Comparison of ENCODE assay signal across 8 mouse cellular contexts in the genomic region with DNA sequence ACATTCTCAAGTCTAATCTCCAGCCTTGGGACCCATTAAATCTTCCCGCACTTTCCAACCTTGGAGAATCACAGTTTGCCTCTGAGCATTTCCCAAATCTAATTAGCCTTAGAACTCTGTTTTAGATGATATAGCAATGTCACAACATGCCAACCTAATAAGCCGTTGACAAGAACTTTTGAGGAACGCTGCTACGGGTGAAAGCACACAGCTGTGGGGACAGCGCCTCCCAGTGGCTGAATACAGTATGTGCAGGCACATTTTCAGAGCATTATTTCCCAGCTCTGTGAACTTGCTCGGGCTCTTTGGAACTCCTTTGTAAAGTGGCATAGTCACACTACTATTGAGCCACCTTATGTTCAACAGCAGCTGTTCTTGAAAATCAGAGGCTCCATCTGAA.
DNase-seq lines count a peak whose midpoint lies in the region; ATAC-seq and TF ChIP-seq lines count a peak whose summit lies in the region.

No protein-coding gene starts in this region.

- ATAC-seq in kidney, embryonic 16.5 days (ENCODE audit: low FRiP score, low TSS enrichment): no peak
- no peak for ATAC-seq in limb, embryonic 11.5 days (ENCODE audit: insufficient number of reproducible peaks, low FRiP score, low TSS enrichment, low read depth)
- no peak for ATAC-seq in stomach, postnatal 0 days (ENCODE audit: low FRiP score, low TSS enrichment)

- no peaks in the 10 kb centered on the region for H3K4me1 ChIP-seq in kidney, adult 2 months (ENCODE audit: control insufficient read depth, insufficient read depth, low read length)
- H3K4me1 ChIP-seq in kidney, embryonic 16.5 days (ENCODE audit: insufficient read depth, low read length): no peaks in the 10 kb centered on the region
- peaks cover 1% of the 10 kb centered on the region; the same call in 1 of the 2 replicates for H3K4me1 ChIP-seq in limb, embryonic 11.5 days (ENCODE audit: control insufficient read depth, insufficient read depth, low read length)
- H3K4me1 ChIP-seq in stomach, postnatal 0 days (replicated peaks; ENCODE audit: control insufficient read depth, insufficient read depth): no peaks in the 10 kb centered on the region

- TF ChIP-seq EP300 in stomach, postnatal 0 days (optimal IDR thresholded peaks at IDR 0.05): no peak

- no peak overlapping the region for H3K9ac ChIP-seq in kidney, embryonic 16.5 days (replicated peaks; ENCODE audit: low read length)
- H3K9ac ChIP-seq in limb, embryonic 11.5 days (ENCODE audit: low read length): no peak overlapping the region
- H3K9ac ChIP-seq in stomach, postnatal 0 days (ENCODE audit: low read length): no peak overlapping the region

- H3K79me3 ChIP-seq in C2C12 (ENCODE audit: low read depth): no peaks in the 10 kb centered on the region

- H3K27me3 ChIP-seq in kidney, adult 2 months (replicated peaks; ENCODE audit: control insufficient read depth, insufficient read depth, low read length): no peaks in the 10 kb centered on the region
- H3K27me3 ChIP-seq in kidney, embryonic 16.5 days (ENCODE audit: insufficient read depth, low read length): no peaks in the 10 kb centered on the region
- peaks cover 17% of the 10 kb centered on the region for H3K27me3 ChIP-seq in C2C12 (ENCODE audit: control insufficient read depth, insufficient read depth, insufficient read length)
- H3K27me3 ChIP-seq in limb, embryonic 11.5 days (ENCODE audit: control insufficient read depth, insufficient read depth, low read length): no peaks in the 10 kb centered on the region
- no peaks in the 10 kb centered on the region for H3K27me3 ChIP-seq in stomach, postnatal 0 days (ENCODE audit: control insufficient read depth, insufficient read depth, low read length)

- TF ChIP-seq POLR2A in kidney, adult 2 months (IDR thresholded peaks at IDR 0.05; ENCODE audit: low read depth, low read length): no peak

- H3K4me3 ChIP-seq in kidney, adult 2 months (ENCODE audit: insufficient read depth, low read depth, low read length): no peak overlapping the region
- H3K4me3 ChIP-seq in kidney, embryonic 16.5 days (ENCODE audit: low read length): no peak overlapping the region
- no peak overlapping the region for H3K4me3 ChIP-seq in C2C12 (ENCODE audit: insufficient read depth, poor library complexity, severe bottlenecking)
- H3K4me3 ChIP-seq in limb, embryonic 11.5 days (ENCODE audit: low read depth, low read length): no peak overlapping the region
- H3K4me3 ChIP-seq in stomach, postnatal 0 days (ENCODE audit: low read depth, low read length): no peak overlapping the region

- no peak overlapping the region for H3K27ac ChIP-seq in kidney, adult 2 months (ENCODE audit: insufficient read depth, low read depth, low read length)
- no peak overlapping the region for H3K27ac ChIP-seq in kidney, embryonic 16.5 days (ENCODE audit: low read length)
- no peak overlapping the region for H3K27ac ChIP-seq in limb, embryonic 11.5 days (replicated peaks; ENCODE audit: low read depth, low read length)
- no peak overlapping the region for H3K27ac ChIP-seq in stomach, postnatal 0 days (replicated peaks)

- H3K79me2 ChIP-seq in C2C12 (ENCODE audit: control insufficient read depth, insufficient read depth): no peaks in the 10 kb centered on the region

- WGBS in kidney, adult 2 months: 14% methylated on average over 6 of the region's 6 CpGs
- 19% methylated on average over 6 of the region's 6 CpGs for WGBS in kidney, embryonic 16.5 days
- 14% methylated on average over 6 of the region's 6 CpGs for WGBS in limb, embryonic 11.5 days
- 19% methylated on average over 6 of the region's 6 CpGs for WGBS in stomach, postnatal 0 days

- no peak overlapping the region for H3K4me2 ChIP-seq in kidney, embryonic 16.5 days (replicated peaks; ENCODE audit: low read depth, low read length)
- no peak overlapping the region for H3K4me2 ChIP-seq in limb, embryonic 11.5 days (ENCODE audit: low read depth, severe bottlenecking)
- no peak overlapping the region for H3K4me2 ChIP-seq in stomach, postnatal 0 days (replicated peaks; ENCODE audit: low read depth)

- no peaks in the 10 kb centered on the region; the same call in 1 of the 2 replicates for H3K9me3 ChIP-seq in kidney, embryonic 16.5 days (ENCODE audit: low read length)
- no peaks in the 10 kb centered on the region for H3K9me3 ChIP-seq in limb, embryonic 11.5 days (ENCODE audit: control insufficient read depth, low read length)
- H3K9me3 ChIP-seq in stomach, postnatal 0 days (ENCODE audit: control insufficient read depth, low read length): no peaks in the 10 kb centered on the region

- TF ChIP-seq CTCF in kidney, adult 2 months (conservative IDR thresholded peaks at IDR 0.05; ENCODE audit: insufficient read depth, insufficient read length, low read depth, low read length): peak; percentile 83
- TF ChIP-seq CTCF in C2C12 (IDR thresholded peaks at IDR 0.05; ENCODE audit: control insufficient read depth, insufficient read depth, insufficient read length): peak; percentile 61
- peak; percentile 90 for TF ChIP-seq CTCF in stomach, postnatal 0 days (IDR thresholded peaks at IDR 0.05; ENCODE audit: low read depth)

- no peaks in the 10 kb centered on the region for H3K36me3 ChIP-seq in kidney, adult 2 months (ENCODE audit: control insufficient read depth, insufficient read depth, low read length)
- H3K36me3 ChIP-seq in kidney, embryonic 16.5 days (ENCODE audit: insufficient read depth, low read length): no peaks in the 10 kb centered on the region
- no peaks in the 10 kb centered on the region for H3K36me3 ChIP-seq in C2C12 (ENCODE audit: control insufficient read depth, insufficient read depth)
- no peaks in the 10 kb centered on the region for H3K36me3 ChIP-seq in limb, embryonic 11.5 days (ENCODE audit: control insufficient read depth, insufficient read depth, low read length)
- no peaks in the 10 kb centered on the region for H3K36me3 ChIP-seq in stomach, postnatal 0 days (ENCODE audit: control insufficient read depth, insufficient read depth, low read length)

- DNase-seq in kidney, adult 2 months: no peak
- peak; percentile 62 for DNase-seq in 416B (ENCODE audit: low read depth)
- DNase-seq in c-Kit-positive CD71-positive TER-119-negative erythroid progenitor cells, embryonic 14.5 days (ENCODE audit: low read depth): peak; percentile 21
- peak; percentile 75 for DNase-seq in limb, embryonic 11.5 days (ENCODE audit: low spot score)
- DNase-seq in stomach, postnatal 0 days (ENCODE audit: low spot score): peak; percentile 38
- no peak for DNase-seq in cerebellum, adult 9-11 months

- H3ac ChIP-seq in C2C12 (ENCODE audit: control insufficient read depth, insufficient read length, low read depth): no peak overlapping the region

TF ChIP-seq in C2C12, 6 proteins besides CTCF, POLR2A, EP300 and RAD21:
- TF ChIP-seq USF1 (IDR thresholded peaks at IDR 0.05; ENCODE audit: low read depth) (no peak), MYOG (IDR thresholded peaks at IDR 0.05; ENCODE audit: control insufficient read depth, extremely low read depth, insufficient read length) (no peak), MAX (IDR thresholded peaks at IDR 0.05) (no peak), CEBPB (IDR thresholded peaks at IDR 0.05; ENCODE audit: low read depth) (no peak), FOSL1 (IDR thresholded peaks at IDR 0.05; ENCODE audit: insufficient read depth, low read length, poor library complexity, severe bottlenecking) (no peak), MYOD1 (IDR thresholded peaks at IDR 0.05; ENCODE audit: control insufficient read depth, insufficient read length, low read depth) (no peak)

Comparison
In these comparisons a context has a peak if more than half of its experiments do, and no peak if none do; other contexts are left out.
1. DNase-seq: peak in 416B (single experiment), c-Kit-positive CD71-positive TER-119-negative erythroid progenitor cells, embryonic 14.5 days (single experiment), limb, embryonic 11.5 days (single experiment) and stomach, postnatal 0 days (single experiment); none in kidney, adult 2 months (single experiment) and cerebellum, adult 9-11 months (single experiment).
2. Peak in every context shown above with its lines, with median percentiles within 50 percentile points of each other: CTCF ChIP-seq.